Mouse (Mus musculus): ENCODE measurements around the gene Trim80.

DNA sequence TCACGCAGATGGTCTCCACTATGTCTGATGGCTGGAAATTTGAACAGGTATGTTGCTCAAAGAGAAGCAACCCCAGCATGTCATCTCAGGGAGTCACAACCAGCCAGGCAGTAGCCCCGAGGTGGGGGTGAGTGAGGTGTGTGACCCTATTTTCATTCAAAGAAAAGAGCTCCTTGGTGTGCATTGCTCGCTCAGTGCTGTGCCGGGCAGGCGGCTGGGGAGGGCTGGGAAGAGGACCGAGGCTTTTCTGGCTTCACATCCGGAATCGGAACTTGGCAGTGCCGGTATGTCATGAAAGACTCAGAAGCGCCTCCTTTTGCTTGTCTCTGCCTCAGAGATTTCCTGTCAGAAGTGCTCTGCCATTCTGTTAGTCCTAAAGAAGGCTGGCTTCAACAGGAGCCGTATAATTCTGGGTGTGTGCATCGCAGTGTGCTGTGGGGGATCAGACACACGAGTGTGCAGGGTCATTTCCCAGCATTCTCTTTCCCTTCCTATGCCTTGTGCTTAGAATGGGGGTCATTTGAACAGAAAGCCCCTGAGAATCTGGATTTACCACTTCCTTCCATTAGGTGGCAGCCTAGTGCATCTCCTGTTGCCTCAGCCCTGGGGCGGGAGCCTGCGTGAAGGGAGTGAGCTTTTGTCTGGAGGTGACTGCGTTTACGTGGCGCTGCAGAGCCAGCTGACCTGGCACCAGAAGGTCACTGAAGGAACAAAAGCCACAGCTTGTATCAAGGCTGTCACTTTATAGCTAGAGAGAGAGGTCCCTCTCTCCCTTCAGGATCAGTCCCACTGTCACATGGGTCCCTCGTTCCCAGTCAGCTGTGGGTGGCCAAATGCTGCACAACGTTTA lies 12.6 kb upstream of the Trim80 start:
- peak; percentile 59 for TF ChIP-seq CTCF (IDR thresholded peaks at IDR 0.05; ENCODE audit: low read depth, low read length)
- TF ChIP-seq POLR2A (IDR thresholded peaks at IDR 0.05; ENCODE audit: borderline replicate concordance, low read depth, low read length), result no peak
